Mouse (Mus musculus): ENCODE results near the gene Heg1.

Gene Heg1

GRCm38 (mm10) chr16:33677313-33677690 is 6.9 kb upstream of the Heg1 start:
- DNase-seq (ENCODE audit: low spot score) = no peak

GRCm38 (mm10) chr16:33677901-33678300 is 6.3 kb upstream of the Heg1 start:
- no peak for DNase-seq (ENCODE audit: low spot score)

GRCm38 (mm10) chr16:33680271-33680670 is 3.9 kb upstream of the Heg1 start:
- DNase-seq (ENCODE audit: low spot score) = no peak

- DNase-seq (ENCODE audit: low spot score) = no peak
These were observed 3.4 kb upstream of the Heg1 start for GRCm38 (mm10) chr16:33680816-33681215.

GRCm38 (mm10) chr16:33681661-33682060 is 2.5 kb upstream of the Heg1 start:
- DNase-seq (ENCODE audit: low spot score) = no peak

GRCm38 (mm10) chr16:33682651-33683050 is 1.5 kb upstream of the Heg1 start:
- no peak for DNase-seq (ENCODE audit: low spot score)

GRCm38 (mm10) chr16:33683206-33684161 is 686 bp upstream of the Heg1 start:
- DNase-seq (ENCODE audit: low spot score) = no peak

- DNase-seq (ENCODE audit: low spot score) = no peak
These were observed 832 bp downstream of the Heg1 start for GRCm38 (mm10) chr16:33684703-33685701.

GRCm38 (mm10) chr16:33686056-33686455 is 1.9 kb downstream of the Heg1 start:
- DNase-seq (ENCODE audit: low spot score) = no peak

GRCm38 (mm10) chr16:33687724-33688123 is 3.6 kb downstream of the Heg1 start:
- DNase-seq (ENCODE audit: low spot score) = no peak

- no peak for DNase-seq (ENCODE audit: low spot score)
These were observed 7.0 kb downstream of the Heg1 start for GRCm38 (mm10) chr16:33690975-33691747.

GRCm38 (mm10) chr16:33693553-33693952 is 9.4 kb downstream of the Heg1 start:
- DNase-seq (ENCODE audit: low spot score) = no peak

GRCm38 (mm10) chr16:33696811-33697575 is 12.8 kb downstream of the Heg1 start:
- no peak for DNase-seq (ENCODE audit: low spot score)

- DNase-seq (ENCODE audit: low spot score) = no peak
These were observed 13.6 kb downstream of the Heg1 start for GRCm38 (mm10) chr16:33697576-33698276.

- DNase-seq (ENCODE audit: low spot score) = no peak
These were observed 14.2 kb downstream of the Heg1 start for GRCm38 (mm10) chr16:33698277-33698790.

GRCm38 (mm10) chr16:33700584-33700983 is 16.4 kb downstream of the Heg1 start:
- DNase-seq (ENCODE audit: low spot score) = no peak

- DNase-seq (ENCODE audit: low spot score) = no peak
These were observed 17.7 kb downstream of the Heg1 start for GRCm38 (mm10) chr16:33701872-33702271.

GRCm38 (mm10) chr16:33704289-33704688 is 20.1 kb downstream of the Heg1 start:
- DNase-seq (ENCODE audit: low spot score) = no peak

- no peak for DNase-seq (ENCODE audit: low spot score)
These were observed 21.1 kb downstream of the Heg1 start for GRCm38 (mm10) chr16:33705258-33705657.

Data from ovary, postnatal 10 days (tissue).